Mouse (Mus musculus) neural tube, embryonic 14.5 days (tissue): ENCODE results near the gene Icmt. TPM values are rescaled to one million over a fixed set of nuclear protein-coding genes. Genes with fewer than 3 reads are reported as not detected.
A peak's percentile ranks its signal among the peaks of the same experiment; 100 is the strongest.

ENCODE experiments used
- ATAC-seq: fragments of 200-750 bp; cut with Nextera tagmentation; 2 replicates; pipeline ENCODE4 v1.8.0; 2017; ENCODE audit warnings: low read depth, mild to moderate bottlenecking, moderate TSS enrichment, moderate library complexity
- H3K27ac ChIP-seq: fragments of 300-500 bp; sonication (generic); 2 replicates; pipeline ENCODE4 v1.5.1; 2014; ENCODE audit warnings: low read depth, mild to moderate bottlenecking, control low read depth, low read length, moderate library complexity, mixed read lengths
- H3K27me3 ChIP-seq: fragments of 300-500 bp; sonication (generic); 2 replicates; pipeline ENCODE4 v1.6.1; 2014; ENCODE audit warnings: low read length; ENCODE audit not compliant: control insufficient read depth, insufficient read depth
- H3K36me3 ChIP-seq: fragments of 300-500 bp; sonication (generic); 2 replicates; pipeline ENCODE4 v1.6.1; 2014; ENCODE audit warnings: low read length, mixed read lengths; ENCODE audit not compliant: control insufficient read depth, insufficient read depth
- H3K4me1 ChIP-seq: fragments of 300-500 bp; sonication (generic); 2 replicates; pipeline ENCODE4 v1.6.1; 2014; ENCODE audit warnings: low read length; ENCODE audit not compliant: control insufficient read depth, insufficient read depth
- H3K4me2 ChIP-seq: fragments of 300-500 bp; sonication (generic); 2 replicates; pipeline ENCODE4 v1.6.1; 2014; ENCODE audit warnings: mild to moderate bottlenecking, low read depth, low read length, control low read depth
- H3K4me3 ChIP-seq: fragments of 300-500 bp; sonication (generic); 2 replicates; pipeline ENCODE4 v1.5.1; 2014; ENCODE audit warnings: low read depth, low read length, control low read depth, mixed read lengths
- H3K9ac ChIP-seq: fragments of 300-500 bp; sonication (generic); replicated peaks from 2 replicates; pipeline ENCODE4 v1.6.1; 2014; ENCODE audit warnings: low read depth, mild to moderate bottlenecking, control low read depth, low read length, mixed read lengths
- H3K9me3 ChIP-seq: fragments of 300-500 bp; sonication (generic); 2 replicates; pipeline ENCODE4 v1.6.1; 2016; ENCODE audit warnings: low read length; ENCODE audit not compliant: control insufficient read depth
- WGBS: fragments of 180-500 bp; shearing (Covaris S2); extraction: QIAGEN DNeasy Blood & Tissue Kit; methylation state at CpG from one replicate; pipeline ENCODE4 v1.1.7; 2014; 5-methylcytosine and 5-hydroxymethylcytosine counted together
- polyA plus RNA-seq: library from polyadenylated mRNA; unstranded; fragments of >200 nt; fragmentation: Nextera tagmentation; extraction: Ambion mirVana; gene quantifications from 2 replicates; pipeline ENCODE4 v1.2.1, GENCODE M21; 2014

Icmt gene
- polyA plus RNA-seq, 1 experiment from 2014 or later, result 16.6 TPM

DNA sequence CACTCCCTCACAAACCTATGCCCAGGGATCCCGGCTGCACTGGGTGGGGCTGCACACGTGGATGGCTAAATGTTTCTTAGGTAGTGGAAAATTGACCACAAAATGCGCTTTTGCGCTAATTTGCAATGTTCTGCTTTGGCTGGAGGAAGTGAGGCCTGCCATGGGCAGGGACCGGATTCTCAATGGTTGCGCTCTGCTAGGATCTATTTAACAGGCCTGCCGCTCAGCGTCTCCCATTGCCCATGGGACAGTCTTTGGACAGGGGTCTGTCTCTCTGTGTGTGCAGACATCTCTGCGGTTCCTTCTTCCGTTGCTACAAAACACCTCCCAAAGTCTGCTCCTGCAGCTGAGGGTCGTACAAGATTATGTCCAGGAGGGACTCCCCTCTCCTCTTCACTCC is 6.0 kb upstream of the Icmt start:
- Histone ChIP-seq H3K4me3 (no peak overlapping the region), H3K27ac (no peak overlapping the region), H3K9me3 (no peaks in the 10 kb centered on the region), H3K4me1 (peaks cover 27% of the 10 kb centered on the region), H3K9ac (peak overlapping the region; percentile 37; the same call in 1 of the 2 replicates), H3K36me3 (no peaks in the 10 kb centered on the region), H3K27me3 (peaks cover 46% of the 10 kb centered on the region), H3K4me2 (peak overlapping the region; percentile 49)
- ATAC-seq, result no peak
- WGBS, result 7% methylated on average over 11 of the region's 11 CpGs

DNA sequence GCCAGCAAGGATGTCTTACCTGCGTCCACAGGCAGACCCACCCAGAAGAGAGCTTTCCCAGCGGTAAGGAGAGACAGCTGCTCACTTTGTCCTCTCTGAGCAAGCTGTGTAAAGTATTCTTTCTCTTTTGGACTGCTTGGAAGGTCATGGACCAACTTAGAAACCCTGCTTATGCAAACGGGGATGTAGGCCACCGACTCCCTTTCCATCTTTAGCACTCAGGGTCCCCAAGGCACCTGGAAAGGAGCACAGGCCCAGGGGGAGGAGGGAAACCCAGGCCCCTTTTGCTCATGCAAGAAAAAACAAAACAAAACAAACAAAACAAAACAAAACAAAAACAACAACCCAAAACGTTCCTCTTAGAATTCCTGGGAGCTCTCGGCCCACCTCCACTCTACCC is 5.5 kb upstream of the Icmt start, which contains the start of gene Hes3:
TSS of gene Hes3 (minus strand) at position 101 of the 400 bp plus-strand sequence.
- Histone ChIP-seq H3K9ac (peak within 1 kb of the TSS; percentile 37), H3K4me3 (peak within 1 kb of the TSS; percentile 20), H3K4me2 (peak within 1 kb of the TSS; percentile 49), H3K9me3 (no peaks in the 10 kb centered on the region), H3K27me3 (peaks cover 45% of the 10 kb centered on the region), H3K27ac (no peak within 1 kb of the TSS), H3K4me1 (peaks cover 22% of the 10 kb centered on the region), H3K36me3 (no peaks in the 10 kb centered on the region)
- ATAC-seq, result no peak
- 12% methylated on average over 6 of the region's 6 CpGs for WGBS

DNA sequence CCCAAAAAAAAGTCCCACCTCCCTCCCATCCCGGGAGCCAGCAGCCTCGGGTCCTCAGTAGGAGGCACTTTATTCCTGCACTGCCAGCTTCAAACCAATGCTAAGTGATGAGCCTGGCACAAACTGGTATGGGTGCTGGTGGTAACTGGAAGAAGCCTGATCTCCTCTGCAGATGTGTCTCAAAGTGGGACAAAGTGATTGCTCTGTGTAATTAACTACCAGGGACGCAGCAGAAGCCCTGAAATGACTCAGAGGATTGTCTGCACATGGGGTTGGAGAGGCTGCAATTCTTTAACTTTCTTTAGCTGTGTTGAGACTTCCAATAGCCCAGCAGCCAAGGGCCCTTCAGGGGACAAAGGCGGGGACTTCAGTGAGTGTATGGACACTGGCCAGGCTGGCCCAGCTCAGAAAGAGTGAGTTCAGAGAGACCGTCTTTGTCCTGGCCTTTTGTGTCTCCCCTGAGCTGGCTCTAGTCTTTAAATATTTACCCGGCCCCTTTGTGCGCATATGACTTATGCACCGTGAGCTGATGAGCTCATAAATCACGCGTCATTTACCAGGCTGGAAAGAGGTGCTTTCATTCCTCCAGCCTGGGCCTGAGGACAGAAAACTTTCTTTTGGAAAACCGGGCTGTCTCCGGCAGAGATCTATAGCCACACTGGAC is 4.8 kb upstream of the Icmt start:
- WGBS, result 4% methylated on average over 12 of the region's 12 CpGs
- Histone ChIP-seq H3K27me3 (peaks cover 40% of the 10 kb centered on the region), H3K4me2 (no peak overlapping the region), H3K4me1 (peaks cover 15% of the 10 kb centered on the region), H3K36me3 (no peaks in the 10 kb centered on the region), H3K4me3 (no peak overlapping the region), H3K9me3 (no peaks in the 10 kb centered on the region), H3K9ac (no peak overlapping the region), H3K27ac (0 out of 2 replicates have a peak overlapping the region, but pooled peaks have one; percentile 7)
- ATAC-seq, result 0 out of 2 replicates have a peak, but pooled peaks have one; percentile 10

DNA sequence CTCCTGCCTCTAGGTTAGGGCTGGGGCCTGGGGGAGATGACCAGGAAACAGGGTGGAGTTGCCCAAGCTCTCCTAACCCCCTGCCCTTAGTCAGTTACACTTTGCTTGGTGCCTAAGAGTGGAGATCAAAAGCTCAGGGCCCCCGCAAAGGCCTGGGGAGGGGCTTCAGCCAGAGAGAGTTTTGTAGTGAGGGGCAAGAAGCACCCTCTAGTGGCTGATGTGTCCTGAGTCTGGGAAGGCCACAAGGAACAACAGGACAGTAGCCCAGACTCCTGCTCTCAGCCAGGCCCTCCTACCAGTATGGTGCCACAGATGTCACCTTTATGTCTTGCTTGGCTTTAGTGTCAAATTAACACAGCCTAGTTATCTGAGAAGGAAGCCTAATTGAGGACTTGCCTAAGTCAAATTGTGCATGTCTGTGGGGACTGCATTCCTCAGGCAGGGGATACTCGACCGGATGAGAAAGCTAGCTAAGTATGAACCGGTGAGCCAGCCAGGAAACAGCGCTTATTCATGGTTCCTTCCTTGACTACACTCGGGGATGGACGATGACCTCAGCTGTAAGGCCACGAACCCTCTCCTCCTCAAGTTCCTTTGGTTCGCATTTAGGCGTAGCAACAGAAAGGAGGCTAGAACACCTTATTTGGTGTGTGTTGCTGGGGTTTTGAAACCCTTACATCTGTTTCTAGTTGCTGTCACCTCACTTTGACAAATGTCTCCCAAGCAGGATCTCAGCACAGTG is 2.7 kb upstream of the Icmt start:
- H3K9me3 ChIP-seq, result no peaks in the 10 kb centered on the region
- ATAC-seq, result no peak
- 49% methylated on average over 10 of the region's 10 CpGs for WGBS
- peaks cover 29% of the 10 kb centered on the region for H3K27me3 ChIP-seq
- no peak overlapping the region for H3K9ac ChIP-seq
- H3K4me3 ChIP-seq, result no peak overlapping the region
- no peaks in the 10 kb centered on the region for H3K36me3 ChIP-seq
- H3K27ac ChIP-seq, result no peak overlapping the region
- no peak overlapping the region for H3K4me2 ChIP-seq
- peaks cover 25% of the 10 kb centered on the region for H3K4me1 ChIP-seq

DNA sequence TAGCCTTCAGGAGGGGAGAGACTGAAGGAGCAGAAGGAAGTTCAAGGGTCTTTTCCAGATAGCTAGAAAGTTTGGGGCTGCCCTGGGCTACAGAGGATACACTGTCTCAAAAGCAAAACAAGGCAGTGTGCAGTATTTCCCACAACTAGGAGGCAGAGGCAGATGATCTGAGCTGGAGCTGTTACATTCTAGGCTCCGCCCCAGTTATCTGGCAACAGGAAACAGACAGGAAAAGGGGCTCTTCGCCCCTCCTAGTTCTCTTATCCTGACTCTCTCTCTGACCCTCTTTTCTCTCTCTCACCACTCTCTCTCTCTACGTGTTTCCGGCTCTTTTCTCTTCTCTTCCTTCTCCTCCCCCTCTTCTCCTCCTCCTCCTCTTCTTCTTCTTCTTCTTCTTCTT is 1.1 kb upstream of the Icmt start:
- peaks cover 12% of the 10 kb centered on the region for H3K4me1 ChIP-seq
- no peak overlapping the region for H3K4me2 ChIP-seq
- H3K36me3 ChIP-seq, result peaks cover under 1% of the 10 kb centered on the region; the same call in 1 of the 2 replicates
- peaks cover 21% of the 10 kb centered on the region for H3K27me3 ChIP-seq
- WGBS, result 50% methylated on average over 4 of the region's 4 CpGs
- no peak overlapping the region for H3K4me3 ChIP-seq
- H3K9ac ChIP-seq, result no peak overlapping the region
- no peaks in the 10 kb centered on the region for H3K9me3 ChIP-seq
- no peak for ATAC-seq
- no peak overlapping the region for H3K27ac ChIP-seq

DNA sequence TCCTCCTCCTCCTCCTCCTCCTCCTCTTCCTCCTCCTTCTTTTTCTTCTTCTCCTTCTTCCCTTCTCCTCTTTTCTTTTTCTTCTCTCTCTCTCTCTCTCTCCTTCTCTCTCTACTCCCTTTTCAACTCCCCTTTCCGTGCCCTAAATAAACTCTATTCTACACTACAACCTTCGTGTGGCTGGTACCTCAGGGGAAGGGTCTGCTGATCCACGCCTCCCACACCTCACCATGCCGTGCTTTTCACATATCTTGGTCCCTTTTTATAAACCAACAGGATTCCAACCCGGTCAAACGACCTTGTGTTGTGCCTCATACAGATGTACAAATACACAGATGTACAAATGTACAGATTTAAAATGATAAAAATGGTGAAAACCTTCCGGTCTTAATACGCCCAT is 656 bp upstream of the Icmt start:
- 16% methylated on average over 8 of the region's 8 CpGs for WGBS
- Histone ChIP-seq H3K4me1 (peaks cover 11% of the 10 kb centered on the region), H3K27me3 (peaks cover 17% of the 10 kb centered on the region), H3K4me2 (peak overlapping the region; percentile 67), H3K27ac (no peak overlapping the region), H3K9ac (no peak overlapping the region), H3K36me3 (peaks cover 5% of the 10 kb centered on the region; the same call in 1 of the 2 replicates), H3K9me3 (no peaks in the 10 kb centered on the region), H3K4me3 (peak overlapping the region; percentile 80)
- no peak for ATAC-seq

DNA sequence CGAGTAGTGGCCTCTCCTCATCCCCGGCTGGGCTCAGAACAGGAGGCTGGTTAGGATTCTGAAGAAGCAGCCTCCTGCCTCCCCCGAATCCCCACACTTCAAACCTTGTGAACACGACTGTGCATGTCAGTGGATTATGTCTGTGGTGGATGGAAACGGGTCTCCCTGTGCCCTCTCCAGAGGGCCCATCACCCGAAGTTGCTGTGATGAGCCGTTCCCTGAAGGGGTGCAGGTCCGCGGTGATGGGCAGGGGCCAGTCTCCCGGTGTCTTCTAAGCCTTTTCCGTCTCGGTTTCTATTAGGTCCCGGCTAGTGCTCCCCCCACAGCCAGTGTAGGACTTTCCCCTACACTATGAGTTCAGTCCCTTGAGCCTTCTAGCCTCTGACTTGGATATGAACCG is 1.8 kb downstream of the Icmt start:
- Histone ChIP-seq H3K27me3 (peaks cover 10% of the 10 kb centered on the region), H3K27ac (no peak overlapping the region), H3K4me2 (no peak overlapping the region), H3K9me3 (no peaks in the 10 kb centered on the region), H3K4me3 (no peak overlapping the region), H3K36me3 (peaks cover 22% of the 10 kb centered on the region), H3K9ac (no peak overlapping the region), H3K4me1 (peaks cover 11% of the 10 kb centered on the region)
- no peak for ATAC-seq
- WGBS, result 83% methylated on average over 14 of the region's 14 CpGs

DNA sequence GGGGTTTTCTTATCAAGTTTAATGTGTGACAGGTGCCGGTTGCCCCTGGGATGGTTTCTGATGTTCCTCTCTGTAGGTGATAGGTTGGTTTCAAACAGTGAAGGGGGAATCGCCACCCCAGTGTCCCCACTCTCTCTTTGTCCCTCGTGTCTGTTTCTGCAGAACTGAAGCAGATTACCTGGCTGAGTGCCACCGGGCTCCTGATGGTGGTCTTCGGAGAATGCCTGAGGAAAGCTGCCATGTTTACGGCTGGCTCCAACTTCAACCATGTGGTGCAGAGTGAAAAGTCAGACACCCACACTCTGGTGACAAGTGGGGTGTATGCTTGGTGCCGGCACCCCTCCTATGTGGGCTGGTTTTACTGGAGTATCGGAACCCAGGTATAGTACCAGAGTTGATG is 3.3 kb downstream of the Icmt start:
- Histone ChIP-seq H3K36me3 (peaks cover 26% of the 10 kb centered on the region), H3K4me3 (no peak overlapping the region), H3K4me2 (no peak overlapping the region), H3K4me1 (peaks cover 11% of the 10 kb centered on the region), H3K27ac (no peak overlapping the region), H3K27me3 (peaks cover 6% of the 10 kb centered on the region), H3K9me3 (no peaks in the 10 kb centered on the region), H3K9ac (no peak overlapping the region)
- ATAC-seq, result no peak
- WGBS, result 80% methylated on average over 8 of the region's 8 CpGs

DNA sequence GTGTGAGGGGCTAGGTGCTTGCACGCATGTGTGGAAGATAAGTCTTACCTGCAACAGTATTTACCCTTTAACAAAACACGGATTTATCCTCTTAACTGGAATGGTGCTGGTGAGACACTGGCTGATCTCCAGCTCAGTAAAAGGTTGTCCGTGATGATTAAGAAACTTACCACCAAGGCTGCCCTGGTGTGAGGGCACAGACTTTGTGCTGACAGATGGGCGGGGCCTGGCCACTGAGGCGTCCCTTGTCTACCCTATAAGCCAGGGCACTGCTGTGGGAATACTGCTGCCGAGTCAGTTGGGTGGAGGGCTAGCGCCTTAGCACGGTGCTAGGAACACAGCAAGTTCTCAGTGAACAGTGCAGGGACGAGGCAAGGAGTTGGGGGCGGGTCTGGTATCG is 5.0 kb downstream of the Icmt start:
- ATAC-seq, result no peak
- H3K4me1 ChIP-seq, result peaks cover 15% of the 10 kb centered on the region
- no peak overlapping the region for H3K9ac ChIP-seq
- 77% methylated on average over 11 of the region's 11 CpGs for WGBS
- no peak overlapping the region for H3K4me2 ChIP-seq
- H3K27ac ChIP-seq, result no peak overlapping the region
- peaks cover 26% of the 10 kb centered on the region for H3K36me3 ChIP-seq
- H3K27me3 ChIP-seq, result no peaks in the 10 kb centered on the region
- no peaks in the 10 kb centered on the region for H3K9me3 ChIP-seq
- no peak overlapping the region for H3K4me3 ChIP-seq
